Mouse (Mus musculus) liver, embryonic 15.5 days (tissue): Measurements from ENCODE around the gene Sept1. TPM values are rescaled to one million over a fixed set of nuclear protein-coding genes. Genes with fewer than 3 reads are reported as not detected.

Experiments
- ATAC-seq: fragments of 200-750 bp; cut with Nextera tagmentation; 2 replicates; pipeline ENCODE4 v1.8.0; 2017; ENCODE audit warnings: moderate number of reproducible peaks, mild to moderate bottlenecking, moderate library complexity; ENCODE audit not compliant: insufficient read depth
- H3K27ac ChIP-seq: fragments of 300-500 bp; sonication (generic); replicated peaks from 2 replicates; pipeline ENCODE4 v1.5.1; 2015; ENCODE audit warnings: mild to moderate bottlenecking, inconsistent platforms
- H3K27me3 ChIP-seq: fragments of 300-500 bp; sonication (generic); 2 replicates; pipeline ENCODE4 v1.6.1; 2015; ENCODE audit warnings: mild to moderate bottlenecking, inconsistent platforms
- H3K36me3 ChIP-seq: fragments of 300-500 bp; sonication (generic); replicated peaks from 2 replicates; pipeline ENCODE4 v1.6.1; 2015; ENCODE audit warnings: moderate library complexity, mild to moderate bottlenecking, inconsistent platforms
- H3K4me1 ChIP-seq: fragments of 300-500 bp; sonication (generic); replicated peaks from 2 replicates; pipeline ENCODE4 v1.6.1; 2015; ENCODE audit warnings: inconsistent platforms
- H3K4me2 ChIP-seq: fragments of 300-500 bp; sonication (generic); 2 replicates; pipeline ENCODE4 v1.6.1; 2015; ENCODE audit warnings: moderate library complexity, mild to moderate bottlenecking, inconsistent platforms
- H3K4me3 ChIP-seq: fragments of 300-500 bp; sonication (generic); replicated peaks from 2 replicates; pipeline ENCODE4 v1.5.1; 2015; ENCODE audit warnings: mild to moderate bottlenecking, inconsistent platforms
- H3K9ac ChIP-seq: fragments of 300-500 bp; sonication (generic); 2 replicates; pipeline ENCODE4 v1.6.1; 2015; ENCODE audit warnings: moderate library complexity, mild to moderate bottlenecking, inconsistent platforms
- H3K9me3 ChIP-seq: fragments of 300-500 bp; sonication (generic); replicated peaks from 2 replicates; pipeline ENCODE4 v1.6.1; 2016; ENCODE audit warnings: inconsistent platforms
- WGBS: fragments of 180-500 bp; shearing (Covaris S2); methylation state at CpG from one replicate; pipeline ENCODE4 v1.1.7; 2015; ENCODE audit warnings: mixed read lengths; ENCODE audit not compliant: insufficient replicate concordance; 5-methylcytosine and 5-hydroxymethylcytosine counted together
- polyA plus RNA-seq: library from polyadenylated mRNA; unstranded; fragments of >200 nt; fragmentation: Nextera tagmentation; extraction: Ambion mirVana; gene quantifications from 2 replicates; pipeline ENCODE4 v1.2.1, GENCODE M21; 2015

Gene Sept1
- polyA plus RNA-seq, 1 experiment from 2014 or later = 9.7 TPM

- H3K27me3 ChIP-seq = no peaks in the 10 kb centered on the region
- peak within 1 kb of the TSS; percentile 96 for H3K4me3 ChIP-seq
- peaks cover 21% of the 10 kb centered on the region for H3K36me3 ChIP-seq
- WGBS = under 1% methylated on average over 42 of the region's 44 CpGs
- peaks cover 69% of the 10 kb centered on the region for H3K4me1 ChIP-seq
- peak; percentile 47 for ATAC-seq
- H3K27ac ChIP-seq = peak within 1 kb of the TSS; percentile 99
- peak within 1 kb of the TSS; percentile 96 for H3K9ac ChIP-seq
- H3K9me3 ChIP-seq = no peaks in the 10 kb centered on the region
- H3K4me2 ChIP-seq = peak within 1 kb of the TSS; percentile 81
These were observed 24.7 kb downstream of the Sept1 start, which contains the start of gene Tbc1d10b for GRCm38 (mm10) chr7:127208295-127208552. Gene Tbc1d10b, minus strand, starts transcription at chr7:127208468.

DNA sequence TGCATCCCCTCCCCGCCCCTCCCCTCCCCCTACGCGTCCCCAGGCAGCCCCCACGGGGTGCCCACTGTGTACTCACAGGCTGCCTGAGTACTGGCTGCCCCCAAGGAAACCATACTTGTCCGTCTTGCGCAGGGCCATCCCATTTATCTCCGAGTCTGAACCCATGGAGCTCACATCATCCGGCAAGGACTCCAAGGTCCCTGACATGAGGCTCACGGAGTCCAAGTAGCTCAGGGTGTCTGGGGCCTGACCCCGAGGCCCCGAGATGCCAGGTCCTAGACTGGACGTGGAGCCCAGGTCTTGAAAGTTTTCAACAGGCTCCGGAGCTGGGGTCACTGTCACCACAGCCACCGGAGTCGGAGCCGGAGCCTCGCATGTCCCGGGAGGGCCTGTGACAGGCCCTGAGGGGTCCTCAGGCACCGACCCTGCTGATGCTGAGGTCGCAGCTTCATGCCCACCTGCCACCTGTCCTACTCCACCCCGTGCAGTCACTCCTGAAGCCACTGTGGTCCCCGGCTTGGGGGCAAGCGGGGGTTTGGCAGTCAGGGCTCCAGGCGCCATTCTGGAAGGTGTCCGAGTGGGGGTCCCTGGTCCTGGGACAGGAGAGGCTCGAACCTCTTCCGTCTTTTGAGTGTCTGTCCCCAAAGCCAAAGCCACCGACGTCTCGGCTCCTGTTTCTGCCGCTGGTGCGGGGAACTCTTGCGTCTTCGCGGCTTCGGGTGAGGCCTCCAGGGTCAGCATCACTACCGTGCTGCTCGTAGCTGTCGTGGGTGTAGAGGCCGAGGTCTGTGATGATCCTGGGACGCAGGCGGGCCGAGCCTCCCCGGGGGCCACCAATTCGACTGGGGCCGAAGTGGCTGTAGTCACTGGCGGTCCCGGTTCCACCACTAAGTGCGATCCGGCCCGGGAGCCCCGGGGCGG is 25.3 kb downstream of the Sept1 start:
- H3K27ac ChIP-seq = peak overlapping the region; percentile 99
- WGBS = under 1% methylated on average over 53 of the region's 53 CpGs

DNA sequence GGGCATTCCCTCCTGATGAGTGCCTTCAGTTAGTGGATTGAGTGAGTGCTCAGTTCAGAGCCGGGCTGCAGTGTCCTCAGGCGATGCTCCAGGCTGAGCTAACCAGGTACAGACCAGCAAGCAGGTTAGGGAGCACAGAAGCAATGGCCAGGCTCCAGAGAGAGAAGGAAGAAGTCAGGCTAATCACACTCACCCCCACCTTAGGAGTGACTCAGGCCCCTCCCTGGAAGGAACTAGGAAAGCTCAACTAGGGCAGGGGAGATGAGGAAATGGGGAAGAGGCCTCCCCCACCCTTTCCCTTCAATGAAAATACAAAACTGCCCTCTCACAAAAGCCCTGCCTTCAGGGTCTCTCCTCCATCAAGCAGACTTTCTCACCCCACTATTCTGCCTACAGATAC is 26.3 kb downstream of the Sept1 start:
- H3K27ac ChIP-seq = peak overlapping the region; percentile 99
- H3K27me3 ChIP-seq = no peaks in the 10 kb centered on the region
- peak overlapping the region; percentile 81 for H3K4me2 ChIP-seq
- peak overlapping the region; percentile 96 for H3K4me3 ChIP-seq
- no peak for ATAC-seq
- H3K36me3 ChIP-seq = peaks cover 37% of the 10 kb centered on the region
- no peaks in the 10 kb centered on the region for H3K9me3 ChIP-seq
- peak overlapping the region; percentile 96 for H3K9ac ChIP-seq
- peaks cover 60% of the 10 kb centered on the region for H3K4me1 ChIP-seq
- WGBS = 20% methylated on average over 2 of the region's 2 CpGs

More for the DNA sequence above, 25.3 kb downstream of the Sept1 start:
- peaks cover 63% of the 10 kb centered on the region for H3K4me1 ChIP-seq
- ATAC-seq = no peak
- peak overlapping the region; percentile 96 for H3K9ac ChIP-seq
- H3K36me3 ChIP-seq = peaks cover 27% of the 10 kb centered on the region
- H3K9me3 ChIP-seq = no peaks in the 10 kb centered on the region
- H3K4me3 ChIP-seq = peak overlapping the region; percentile 96
- H3K4me2 ChIP-seq = peak overlapping the region; percentile 81
- H3K27me3 ChIP-seq = no peaks in the 10 kb centered on the region

DNA sequence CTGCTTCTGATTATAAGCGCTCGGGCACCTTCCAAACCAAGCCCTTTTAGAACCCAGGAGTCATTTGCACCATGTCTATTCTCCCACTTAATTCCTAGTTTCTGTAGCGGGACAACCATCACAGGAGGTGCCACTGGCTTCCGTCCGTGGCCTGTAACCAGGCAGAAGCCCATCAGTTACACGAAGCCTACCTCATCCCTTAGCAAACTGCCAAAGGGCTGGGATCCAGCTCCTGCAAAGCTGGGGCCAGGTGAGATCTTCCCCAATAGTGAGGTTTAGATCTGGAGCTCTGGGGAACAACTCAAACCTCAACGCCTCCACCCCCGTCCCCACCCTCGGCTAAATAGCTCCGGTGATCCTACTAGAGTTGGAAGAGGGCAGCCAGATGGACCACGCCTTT is 36.4 kb downstream of the Sept1 start:
- Histone ChIP-seq H3K4me3 (peak overlapping the region; percentile 77), H3K27me3 (no peaks in the 10 kb centered on the region), H3K9me3 (no peaks in the 10 kb centered on the region), H3K36me3 (peaks cover 82% of the 10 kb centered on the region), H3K27ac (peak overlapping the region; percentile 91), H3K4me1 (peaks cover 32% of the 10 kb centered on the region), H3K9ac (peak overlapping the region; percentile 74), H3K4me2 (peak overlapping the region; percentile 91)
- 50% methylated on average over 11 of the region's 11 CpGs for WGBS
- no peak for ATAC-seq

- H3K36me3 ChIP-seq = peaks cover 78% of the 10 kb centered on the region
- WGBS = under 1% methylated on average over 51 of the region's 51 CpGs
These were observed 37.2 kb downstream of the Sept1 start, which contains the start of gene Cd2bp2 for GRCm38 (mm10) chr7:127195544-127196295. Gene Cd2bp2, minus strand, starts transcription at chr7:127196050.

DNA sequence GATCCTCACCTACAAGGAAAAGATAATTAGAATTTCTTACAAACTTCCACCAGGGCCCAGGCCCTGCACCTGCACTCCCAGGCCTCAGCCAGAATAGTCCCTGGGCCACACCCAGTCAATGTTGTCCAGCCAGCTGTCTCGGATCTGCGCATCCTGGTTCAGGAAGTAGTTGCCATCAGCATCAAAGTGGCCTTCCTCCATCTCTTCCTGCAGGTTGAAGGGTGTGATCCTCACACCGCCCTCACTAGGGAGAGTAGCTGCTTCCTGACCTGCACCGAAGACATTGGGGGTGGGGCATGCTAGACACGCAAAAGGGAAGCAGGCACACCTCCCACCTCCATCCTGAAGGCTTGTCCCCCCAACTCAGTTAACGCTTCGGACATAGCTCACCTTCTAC is 38.3 kb downstream of the Sept1 start:
- Histone ChIP-seq H3K36me3 (peaks cover 67% of the 10 kb centered on the region), H3K9me3 (no peaks in the 10 kb centered on the region), H3K4me2 (peak overlapping the region; percentile 91), H3K4me3 (peak overlapping the region; percentile 77), H3K27me3 (no peaks in the 10 kb centered on the region), H3K27ac (0 out of 2 replicates have a peak overlapping the region, but pooled peaks have one; percentile 91), H3K4me1 (peaks cover 32% of the 10 kb centered on the region), H3K9ac (peak overlapping the region; percentile 74; the same call in 1 of the 2 replicates)
- 46% methylated on average over 7 of the region's 7 CpGs for WGBS
- ATAC-seq = no peak

More at GRCm38 (mm10) chr7:127195544-127196295, 37.2 kb downstream of the Sept1 start, which contains the start of gene Cd2bp2:
- Histone ChIP-seq H3K27me3 (no peaks in the 10 kb centered on the region), H3K4me1 (peaks cover 32% of the 10 kb centered on the region), H3K9ac (peak within 1 kb of the TSS; percentile 74), H3K4me3 (peak within 1 kb of the TSS; percentile 77), H3K27ac (peak within 1 kb of the TSS; percentile 91), H3K9me3 (no peaks in the 10 kb centered on the region), H3K4me2 (peak within 1 kb of the TSS; percentile 91)
- ATAC-seq = peak; percentile 92

- H3K4me3 ChIP-seq = peak overlapping the region; percentile 77; the same call in 1 of the 2 replicates
- H3K9me3 ChIP-seq = no peaks in the 10 kb centered on the region
- H3K27ac ChIP-seq = no peak overlapping the region
- peaks cover 62% of the 10 kb centered on the region for H3K36me3 ChIP-seq
- peak overlapping the region; percentile 91 for H3K4me2 ChIP-seq
- 85% methylated on average over 17 of the region's 17 CpGs for WGBS
- H3K27me3 ChIP-seq = no peaks in the 10 kb centered on the region
- no peak overlapping the region for H3K9ac ChIP-seq
- no peak for ATAC-seq
- peaks cover 34% of the 10 kb centered on the region for H3K4me1 ChIP-seq
These were observed 38.8 kb downstream of the Sept1 start for GRCm38 (mm10) chr7:127194011-127194632.

GRCm38 (mm10) chr7:127192989-127193388 is 39.9 kb downstream of the Sept1 start:
- H3K4me2 ChIP-seq = no peak overlapping the region
- H3K9ac ChIP-seq = no peak overlapping the region
- H3K9me3 ChIP-seq = no peaks in the 10 kb centered on the region
- H3K4me3 ChIP-seq = no peak overlapping the region
- WGBS = 85% methylated on average over 5 of the region's 5 CpGs
- peaks cover 51% of the 10 kb centered on the region for H3K36me3 ChIP-seq
- H3K27me3 ChIP-seq = no peaks in the 10 kb centered on the region
- no peak for ATAC-seq
- peaks cover 41% of the 10 kb centered on the region for H3K4me1 ChIP-seq
- no peak overlapping the region for H3K27ac ChIP-seq

GRCm38 (mm10) chr7:127190672-127191071 is 42.3 kb downstream of the Sept1 start:
- Histone ChIP-seq H3K4me2 (no peak overlapping the region), H3K27me3 (no peaks in the 10 kb centered on the region), H3K9ac (no peak overlapping the region), H3K27ac (no peak overlapping the region), H3K9me3 (no peaks in the 10 kb centered on the region), H3K4me3 (no peak overlapping the region), H3K4me1 (peaks cover 25% of the 10 kb centered on the region), H3K36me3 (peaks cover 38% of the 10 kb centered on the region)
- ATAC-seq = no peak
- 75% methylated on average over 6 of the region's 6 CpGs for WGBS

DNA sequence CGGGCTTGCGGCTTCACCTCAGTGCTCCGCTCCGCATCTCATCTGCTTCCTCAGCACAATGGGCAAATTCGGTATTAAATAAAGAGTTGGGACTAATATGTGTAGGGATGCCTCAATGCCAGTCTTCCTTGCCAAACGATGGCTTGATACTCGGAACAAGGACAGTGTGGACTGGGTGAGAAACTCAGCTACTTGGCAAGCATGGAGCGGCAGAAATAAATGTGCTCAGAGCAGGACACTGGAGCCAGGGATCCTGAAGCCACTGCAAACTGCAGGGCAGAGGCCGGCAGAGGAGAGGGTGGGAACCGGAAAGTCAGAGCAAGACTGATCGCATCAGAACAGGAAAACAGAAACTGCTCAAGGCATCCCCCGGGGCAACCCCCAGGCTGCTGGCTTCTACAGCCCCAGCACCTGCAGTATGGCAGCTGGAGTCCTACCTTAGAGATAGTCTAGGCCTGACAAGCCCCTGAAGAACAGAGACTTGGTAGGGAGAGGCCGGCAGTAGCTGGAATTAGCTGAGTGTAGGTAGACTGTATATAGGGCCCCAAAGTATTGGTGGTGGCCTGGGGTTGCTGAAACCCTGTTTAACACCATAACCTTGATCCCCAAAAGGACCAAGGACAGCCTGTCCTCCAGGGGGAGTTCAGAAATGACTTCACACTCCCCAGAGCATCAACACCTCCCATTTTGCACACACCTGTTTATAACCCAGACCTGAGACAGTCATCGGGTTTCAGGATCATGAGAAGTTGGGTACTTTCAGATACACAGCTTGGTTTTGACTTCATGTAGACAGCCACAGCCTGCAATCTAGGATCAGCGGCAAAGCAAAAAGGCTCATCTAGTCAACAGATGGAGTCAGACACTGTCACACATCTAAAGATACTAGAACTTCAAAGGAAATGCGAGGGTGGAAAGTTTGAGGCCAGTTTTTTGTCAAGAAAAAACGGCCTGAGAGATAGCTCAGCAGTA is 44.3 kb downstream of the Sept1 start:
- H3K27me3 ChIP-seq = no peaks in the 10 kb centered on the region
- H3K9ac ChIP-seq = no peak overlapping the region
- 57% methylated on average over 17 of the region's 17 CpGs for WGBS
- ATAC-seq = no peak
- H3K4me3 ChIP-seq = no peak overlapping the region
- no peak overlapping the region for H3K4me2 ChIP-seq
- peaks cover 25% of the 10 kb centered on the region for H3K36me3 ChIP-seq
- peaks cover 21% of the 10 kb centered on the region for H3K4me1 ChIP-seq
- H3K27ac ChIP-seq = no peak overlapping the region
- H3K9me3 ChIP-seq = no peaks in the 10 kb centered on the region
